Mouse (Mus musculus) intestine, embryonic 16.5 days (tissue): ENCODE data around the gene Efna3. TPM values are rescaled to one million over a fixed set of nuclear protein-coding genes. Genes with fewer than 3 reads are reported as not detected.

Experiments
- ATAC-seq: fragments of 200-750 bp; cut with Nextera tagmentation; 2 replicates; pipeline ENCODE4 v1.8.0; 2017; ENCODE audit warnings: moderate TSS enrichment, moderate library complexity
- H3K27ac ChIP-seq: fragments of 300-500 bp; sonication (generic); 2 replicates; pipeline ENCODE4 v1.5.1; 2014; ENCODE audit warnings: mild to moderate bottlenecking, low read length
- H3K27me3 ChIP-seq: fragments of 300-500 bp; sonication (generic); replicated peaks from 2 replicates; pipeline ENCODE4 v1.6.1; 2014; ENCODE audit warnings: low read length, control low read depth, mixed read lengths; ENCODE audit not compliant: control insufficient read depth, insufficient read depth
- H3K36me3 ChIP-seq: fragments of 300-500 bp; sonication (generic); 2 replicates; pipeline ENCODE4 v1.6.1; 2014; ENCODE audit warnings: low read length, control low read depth; ENCODE audit not compliant: control insufficient read depth, insufficient read depth
- H3K4me1 ChIP-seq: fragments of 300-500 bp; sonication (generic); 2 replicates; pipeline ENCODE4 v1.6.1; 2014; ENCODE audit warnings: low read length, control low read depth, mixed read lengths; ENCODE audit not compliant: control insufficient read depth, insufficient read depth
- H3K4me2 ChIP-seq: fragments of 300-500 bp; sonication (generic); 2 replicates; pipeline ENCODE4 v1.6.1; 2014; ENCODE audit warnings: low read depth, low read length, control low read depth
- H3K4me3 ChIP-seq: fragments of 300-500 bp; sonication (generic); 2 replicates; pipeline ENCODE4 v1.5.1; 2014; ENCODE audit warnings: mild to moderate bottlenecking, low read length
- H3K9ac ChIP-seq: fragments of 300-500 bp; sonication (generic); 2 replicates; pipeline ENCODE4 v1.6.1; 2014; ENCODE audit warnings: low read depth, low read length
- H3K9me3 ChIP-seq: fragments of 300-500 bp; sonication (generic); 2 replicates; pipeline ENCODE4 v1.6.1; 2016; ENCODE audit warnings: low read length, control low read depth; ENCODE audit not compliant: control insufficient read depth
- WGBS: fragments of 180-500 bp; shearing (Covaris S2); extraction: QIAGEN DNeasy Blood & Tissue Kit; methylation state at CpG from one replicate; pipeline ENCODE4 v1.1.7; 2014; 5-methylcytosine and 5-hydroxymethylcytosine counted together
- polyA plus RNA-seq: library from polyadenylated mRNA; unstranded; fragments of >200 nt; fragmentation: Nextera tagmentation; extraction: Ambion mirVana; gene quantifications from 2 replicates; pipeline ENCODE4 v1.2.1, GENCODE M21; 2015

Efna3 gene
- polyA plus RNA-seq, 1 experiment from 2014 or later: 7.5 TPM

- H3K4me3 ChIP-seq: no peak overlapping the region
- H3K27me3 ChIP-seq: no peaks in the 10 kb centered on the region
- H3K36me3 ChIP-seq: no peaks in the 10 kb centered on the region
- no peaks in the 10 kb centered on the region for H3K9me3 ChIP-seq
- peaks cover 21% of the 10 kb centered on the region for H3K4me1 ChIP-seq
- 85% methylated on average over 3 of the region's 3 CpGs for WGBS
- ATAC-seq: no peak
- H3K4me2 ChIP-seq: no peak overlapping the region
- H3K9ac ChIP-seq: no peak overlapping the region
- no peak overlapping the region for H3K27ac ChIP-seq
These were observed 38.5 kb downstream of the Efna3 start for GRCm38 (mm10) chr3:89284261-89284660.

DNA sequence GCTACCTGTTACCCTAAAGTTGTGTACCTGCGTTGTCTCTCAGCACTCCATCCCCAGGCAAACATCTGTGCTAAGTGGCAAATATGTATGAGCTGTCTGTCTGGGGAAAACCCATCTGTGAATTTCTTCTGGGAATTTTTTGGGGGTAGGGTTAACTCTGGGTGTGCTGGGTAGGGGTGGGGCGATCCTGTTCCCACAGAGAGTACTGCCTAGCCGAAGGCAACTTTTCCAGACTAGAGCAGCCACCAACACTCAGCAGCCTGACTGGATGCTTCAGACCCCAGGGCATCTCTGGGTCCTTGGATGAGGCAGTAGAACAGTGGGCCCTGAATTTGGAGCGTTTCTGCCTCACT lies 40.5 kb downstream of the Efna3 start:
- no peaks in the 10 kb centered on the region for H3K36me3 ChIP-seq
- H3K4me2 ChIP-seq: no peak overlapping the region
- ATAC-seq: no peak
- H3K4me3 ChIP-seq: no peak overlapping the region
- H3K9ac ChIP-seq: 0 out of 2 replicates have a peak overlapping the region, but pooled peaks have one; percentile 34
- H3K9me3 ChIP-seq: no peaks in the 10 kb centered on the region
- H3K4me1 ChIP-seq: peaks cover 26% of the 10 kb centered on the region
- no peaks in the 10 kb centered on the region for H3K27me3 ChIP-seq
- H3K27ac ChIP-seq: no peak overlapping the region; the same call in 1 of the 2 replicates
- WGBS: 26% methylated on average over 4 of the region's 4 CpGs

GRCm38 (mm10) chr3:89281579-89282290 lies 41.0 kb downstream of the Efna3 start:
- ATAC-seq: no peak
- H3K27ac ChIP-seq: peak overlapping the region; percentile 98
- peak overlapping the region; percentile 75; the same call in 1 of the 2 replicates for H3K4me3 ChIP-seq
- peak overlapping the region; percentile 87 for H3K9ac ChIP-seq
- no peaks in the 10 kb centered on the region for H3K36me3 ChIP-seq
- H3K27me3 ChIP-seq: no peaks in the 10 kb centered on the region
- H3K9me3 ChIP-seq: no peaks in the 10 kb centered on the region
- H3K4me2 ChIP-seq: peak overlapping the region; percentile 82
- H3K4me1 ChIP-seq: peaks cover 31% of the 10 kb centered on the region
- whole genome bisulfite sequencing: 13% methylated on average over 20 of the region's 20 CpGs

- peak; percentile 85 for ATAC-seq
- Histone ChIP-seq H3K4me2 (peak within 1 kb of the TSS; percentile 82), H3K4me1 (peaks cover 35% of the 10 kb centered on the region), H3K27ac (peak within 1 kb of the TSS; percentile 98), H3K4me3 (peak within 1 kb of the TSS; percentile 75), H3K27me3 (no peaks in the 10 kb centered on the region), H3K9me3 (no peaks in the 10 kb centered on the region), H3K36me3 (no peaks in the 10 kb centered on the region), H3K9ac (peak within 1 kb of the TSS; percentile 87)
- under 1% methylated on average over 52 of the region's 52 CpGs for WGBS
These were observed 41.9 kb downstream of the Efna3 start, which contains the start of gene Efna1 for GRCm38 (mm10) chr3:89280606-89281511. TSS of gene Efna1 (minus strand) at chr3:89281142.

DNA sequence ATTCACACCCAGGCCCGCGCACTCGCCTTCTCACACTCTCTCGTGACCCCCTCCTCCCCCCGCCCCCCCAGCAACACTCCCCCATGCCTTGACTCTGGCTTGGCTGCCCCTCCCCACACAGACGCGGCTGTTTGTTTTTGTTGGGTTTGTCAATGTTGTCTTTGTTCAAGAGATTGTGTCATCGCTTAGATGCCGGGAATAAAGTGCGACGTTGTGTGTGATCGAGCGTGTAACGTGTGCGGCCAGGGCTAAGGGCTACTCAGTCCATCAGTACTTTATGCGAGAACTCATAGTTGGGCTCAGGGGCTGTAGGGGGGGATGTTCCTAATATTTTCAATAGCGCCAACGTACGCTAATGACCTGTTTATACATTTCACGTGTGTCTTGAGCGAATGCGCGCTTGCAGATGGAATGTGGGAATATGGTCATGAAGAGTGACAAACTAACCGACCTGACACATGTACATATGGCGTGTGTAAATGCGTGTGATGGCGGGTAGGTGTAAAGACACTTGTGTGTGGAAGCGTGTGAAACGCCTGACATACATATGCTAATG lies 42.6 kb downstream of the Efna3 start:
- ATAC-seq: 0 out of 2 replicates have a peak, but pooled peaks have one; percentile 0
- Histone ChIP-seq H3K9ac (peak overlapping the region; percentile 87), H3K9me3 (no peaks in the 10 kb centered on the region), H3K4me2 (peak overlapping the region; percentile 82), H3K4me1 (peaks cover 35% of the 10 kb centered on the region), H3K4me3 (peak overlapping the region; percentile 75), H3K27me3 (no peaks in the 10 kb centered on the region), H3K27ac (peak overlapping the region; percentile 98), H3K36me3 (no peaks in the 10 kb centered on the region)
- under 1% methylated on average over 29 of the region's 29 CpGs for WGBS

DNA sequence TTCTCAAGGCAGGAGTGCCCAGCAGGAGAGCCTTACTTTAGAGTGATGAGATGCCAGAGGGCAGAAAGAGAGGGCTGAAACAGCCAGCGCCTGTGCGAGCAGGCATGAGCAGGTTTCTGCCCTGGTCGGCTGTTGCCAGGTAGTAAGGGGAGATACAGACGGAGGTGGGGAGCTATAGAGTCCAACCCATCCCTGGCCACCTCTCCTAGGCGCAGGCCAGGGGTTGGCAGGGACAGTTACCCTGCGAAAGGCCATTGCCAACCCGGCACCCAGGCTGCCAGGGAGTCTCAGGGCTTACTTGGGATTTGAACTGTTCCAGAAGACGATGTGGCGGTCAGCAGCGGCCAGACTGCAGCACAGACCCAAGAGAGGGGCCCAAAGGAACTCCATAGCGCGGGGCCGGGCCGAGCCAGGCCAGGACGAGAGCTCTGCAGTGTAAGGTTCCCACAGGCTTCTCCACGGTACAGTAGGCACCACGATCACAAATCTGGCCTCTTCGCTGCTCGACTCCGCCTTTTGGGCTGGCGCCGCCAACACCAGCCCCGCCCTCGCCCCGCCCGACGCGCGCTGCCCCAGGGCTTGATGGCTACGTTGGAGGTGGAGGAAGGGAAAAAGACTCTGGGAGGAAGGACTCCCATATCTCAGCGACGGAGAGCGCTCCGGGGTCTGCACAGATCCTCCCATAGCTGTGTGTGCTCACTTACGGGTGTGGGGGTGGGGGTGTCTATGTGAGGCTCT lies 43.4 kb downstream of the Efna3 start:
- Histone ChIP-seq H3K4me3 (peak overlapping the region; percentile 75), H3K4me1 (peaks cover 35% of the 10 kb centered on the region), H3K9me3 (no peaks in the 10 kb centered on the region), H3K27me3 (no peaks in the 10 kb centered on the region), H3K9ac (peak overlapping the region; percentile 87), H3K36me3 (no peaks in the 10 kb centered on the region), H3K4me2 (peak overlapping the region; percentile 82), H3K27ac (peak overlapping the region; percentile 98)
- 1% methylated on average over 35 of the region's 35 CpGs for WGBS
- ATAC-seq: peak; percentile 65

GRCm38 (mm10) chr3:89278643-89279042 lies 44.1 kb downstream of the Efna3 start:
- peaks cover 35% of the 10 kb centered on the region for H3K4me1 ChIP-seq
- peak overlapping the region; percentile 87 for H3K9ac ChIP-seq
- H3K4me2 ChIP-seq: peak overlapping the region; percentile 82
- no peak for ATAC-seq
- H3K27ac ChIP-seq: peak overlapping the region; percentile 98
- H3K9me3 ChIP-seq: no peaks in the 10 kb centered on the region
- 12% methylated on average over 8 of the region's 8 CpGs for WGBS
- H3K27me3 ChIP-seq: no peaks in the 10 kb centered on the region
- peak overlapping the region; percentile 75 for H3K4me3 ChIP-seq
- no peaks in the 10 kb centered on the region for H3K36me3 ChIP-seq

GRCm38 (mm10) chr3:89278107-89278506 lies 44.7 kb downstream of the Efna3 start:
- WGBS: 47% methylated on average over 7 of the region's 7 CpGs
- Histone ChIP-seq H3K4me1 (peaks cover 35% of the 10 kb centered on the region), H3K9me3 (no peaks in the 10 kb centered on the region), H3K4me2 (peak overlapping the region; percentile 82), H3K9ac (peak overlapping the region; percentile 87), H3K27ac (peak overlapping the region; percentile 98), H3K4me3 (peak overlapping the region; percentile 75), H3K27me3 (no peaks in the 10 kb centered on the region), H3K36me3 (no peaks in the 10 kb centered on the region)
- peak; percentile 63 for ATAC-seq
